Mouse (Mus musculus): ENCODE results near the gene B4galnt3. TPM values are rescaled to one million over a fixed set of nuclear protein-coding genes. Genes with fewer than 3 reads are reported as not detected.
A peak's percentile ranks its signal among the peaks of the same experiment; 100 is the strongest.

The B4galnt3 gene
- polyA plus RNA-seq, 1 experiment from 2014 or later: not detected

DNA sequence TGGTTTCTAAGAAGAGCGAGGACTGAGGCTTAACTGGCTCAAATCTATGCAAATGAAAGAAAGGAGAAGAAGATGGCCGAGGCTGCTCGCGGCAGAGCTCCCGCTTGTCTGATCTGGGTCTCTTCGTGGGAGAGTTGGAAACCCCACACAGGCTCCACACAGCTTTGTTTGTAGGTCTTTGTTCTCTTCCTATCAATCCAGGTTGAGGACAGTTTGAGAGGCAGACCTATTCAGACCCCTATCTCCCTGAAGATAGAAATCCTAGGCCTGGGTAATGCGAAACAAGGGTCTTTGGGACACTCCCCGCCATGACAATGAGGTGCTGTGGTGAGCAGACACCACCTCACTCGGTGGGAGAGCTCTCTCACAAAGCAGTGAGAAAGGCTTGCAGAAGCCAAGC is 34.9 kb downstream of the B4galnt3 start:
- Histone ChIP-seq H3K27ac (ENCODE audit: low read depth, low read length) (no peak overlapping the region), H3K4me3 (ENCODE audit: low read depth, low read length) (no peak overlapping the region), H3K9ac (ENCODE audit: low read depth, low read length) (no peak overlapping the region), H3K36me3 (ENCODE audit: control insufficient read depth, insufficient read depth, low read length) (no peaks in the 10 kb centered on the region), H3K9me3 (ENCODE audit: control insufficient read depth, low read length) (no peaks in the 10 kb centered on the region), H3K4me1 (replicated peaks; ENCODE audit: control insufficient read depth, insufficient read depth, low read length) (no peaks in the 10 kb centered on the region), H3K4me2 (replicated peaks; ENCODE audit: low read depth, low read length) (no peak overlapping the region), H3K27me3 (ENCODE audit: control insufficient read depth, insufficient read depth, low read length) (no peaks in the 10 kb centered on the region)
- ATAC-seq (ENCODE audit: low FRiP score): no peak
- DNase-seq (ENCODE audit: low spot score): peak; percentile 11
- WGBS: 21% methylated on average over 9 of the region's 9 CpGs

DNA sequence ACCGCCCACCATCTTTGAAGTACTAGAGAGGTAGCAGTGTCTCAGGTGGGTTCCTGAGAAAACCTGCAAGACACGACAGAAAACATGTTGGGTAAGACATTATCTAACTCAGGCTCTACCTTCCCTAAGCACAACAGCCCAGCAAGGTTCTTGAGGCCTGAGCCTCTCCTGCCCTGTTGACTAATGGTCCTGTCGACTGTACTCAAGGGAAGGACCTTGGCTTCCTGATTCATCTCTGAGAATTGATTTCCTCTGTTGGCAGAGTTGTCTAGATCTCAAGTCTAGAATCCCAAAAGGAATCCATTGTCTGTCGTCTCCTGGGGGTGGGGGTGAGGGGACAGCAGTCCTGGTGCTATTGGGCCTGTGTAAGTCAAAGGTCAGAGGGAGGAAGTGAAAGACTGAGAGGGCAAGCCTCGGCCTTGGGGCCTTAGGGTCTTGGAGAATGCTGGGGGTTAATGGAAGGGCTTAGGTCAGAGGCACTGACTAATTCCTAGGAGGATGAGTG is 37.9 kb downstream of the B4galnt3 start:
- Histone ChIP-seq H3K9me3 (ENCODE audit: control insufficient read depth, low read length) (no peaks in the 10 kb centered on the region), H3K27me3 (ENCODE audit: control insufficient read depth, insufficient read depth, low read length) (no peaks in the 10 kb centered on the region), H3K27ac (ENCODE audit: low read depth, low read length) (no peak overlapping the region), H3K36me3 (ENCODE audit: control insufficient read depth, insufficient read depth, low read length) (no peaks in the 10 kb centered on the region), H3K4me3 (ENCODE audit: low read depth, low read length) (no peak overlapping the region), H3K9ac (ENCODE audit: low read depth, low read length) (no peak overlapping the region), H3K4me2 (replicated peaks; ENCODE audit: low read depth, low read length) (no peak overlapping the region), H3K4me1 (replicated peaks; ENCODE audit: control insufficient read depth, insufficient read depth, low read length) (no peaks in the 10 kb centered on the region)
- WGBS: 63% methylated on average over 5 of the region's 5 CpGs
- ATAC-seq (ENCODE audit: low FRiP score): no peak
- DNase-seq (ENCODE audit: low spot score): no peak

DNA sequence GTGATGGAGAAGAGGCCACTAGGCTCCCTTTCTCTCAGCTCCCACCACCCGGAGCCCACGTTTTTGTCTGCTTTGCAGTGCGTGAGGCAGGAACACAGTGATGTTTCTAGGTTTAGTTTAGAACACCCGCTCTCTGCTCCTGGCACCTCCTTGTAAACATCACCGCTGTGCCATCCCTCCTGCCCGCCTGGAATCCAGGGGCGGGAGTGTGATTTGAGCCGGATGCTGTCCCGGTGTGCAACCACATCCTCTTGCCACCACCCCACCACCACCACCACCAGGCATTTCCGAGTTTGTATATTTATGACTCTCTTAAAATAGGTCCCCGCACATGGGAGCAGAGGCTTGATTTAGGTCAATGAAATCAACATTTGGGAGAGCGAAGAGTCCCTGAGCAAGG is 38.7 kb downstream of the B4galnt3 start:
- H3K4me3 ChIP-seq (ENCODE audit: low read depth, low read length): no peak overlapping the region
- no peaks in the 10 kb centered on the region for H3K27me3 ChIP-seq (ENCODE audit: control insufficient read depth, insufficient read depth, low read length)
- no peak overlapping the region for H3K27ac ChIP-seq (ENCODE audit: low read depth, low read length)
- no peak overlapping the region for H3K4me2 ChIP-seq (replicated peaks; ENCODE audit: low read depth, low read length)
- no peaks in the 10 kb centered on the region for H3K36me3 ChIP-seq (ENCODE audit: control insufficient read depth, insufficient read depth, low read length)
- H3K9me3 ChIP-seq (ENCODE audit: control insufficient read depth, low read length): no peaks in the 10 kb centered on the region
- 87% methylated on average over 12 of the region's 12 CpGs for WGBS
- no peak for ATAC-seq (ENCODE audit: low FRiP score)
- H3K4me1 ChIP-seq (replicated peaks; ENCODE audit: control insufficient read depth, insufficient read depth, low read length): no peaks in the 10 kb centered on the region
- no peak for DNase-seq (ENCODE audit: low spot score)
- no peak overlapping the region for H3K9ac ChIP-seq (ENCODE audit: low read depth, low read length)

DNA sequence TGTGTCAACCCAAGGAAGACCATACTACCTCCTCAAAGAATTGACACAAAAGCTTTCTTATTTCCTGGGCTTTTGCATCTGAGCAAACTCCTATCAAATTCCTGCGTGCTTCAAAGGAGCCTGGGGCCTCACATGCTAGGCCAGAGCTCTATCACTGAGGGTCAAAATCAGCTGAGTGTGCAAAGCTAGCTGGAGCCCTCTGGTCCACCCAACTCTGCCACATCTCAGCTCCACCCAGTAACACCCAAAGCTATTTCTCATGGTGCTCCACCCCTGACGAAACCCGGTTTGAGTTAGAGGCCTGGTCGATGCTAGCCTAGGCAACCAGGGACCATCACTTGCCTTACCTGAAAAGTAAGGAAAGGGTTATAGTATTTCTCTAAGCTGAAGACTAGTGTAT is 39.2 kb downstream of the B4galnt3 start:
- Histone ChIP-seq H3K9ac (ENCODE audit: low read depth, low read length) (no peak overlapping the region), H3K4me1 (replicated peaks; ENCODE audit: control insufficient read depth, insufficient read depth, low read length) (no peaks in the 10 kb centered on the region), H3K4me3 (ENCODE audit: low read depth, low read length) (no peak overlapping the region), H3K9me3 (ENCODE audit: control insufficient read depth, low read length) (no peaks in the 10 kb centered on the region), H3K36me3 (ENCODE audit: control insufficient read depth, insufficient read depth, low read length) (no peaks in the 10 kb centered on the region), H3K4me2 (replicated peaks; ENCODE audit: low read depth, low read length) (no peak overlapping the region), H3K27me3 (ENCODE audit: control insufficient read depth, insufficient read depth, low read length) (no peaks in the 10 kb centered on the region), H3K27ac (ENCODE audit: low read depth, low read length) (no peak overlapping the region)
- no peak for DNase-seq (ENCODE audit: low spot score)
- 65% methylated on average over 4 of the region's 4 CpGs for WGBS
- ATAC-seq (ENCODE audit: low FRiP score): no peak

- Histone ChIP-seq H3K9ac (ENCODE audit: low read depth, low read length) (no peak overlapping the region), H3K27ac (ENCODE audit: low read depth, low read length) (no peak overlapping the region), H3K27me3 (ENCODE audit: control insufficient read depth, insufficient read depth, low read length) (no peaks in the 10 kb centered on the region), H3K36me3 (ENCODE audit: control insufficient read depth, insufficient read depth, low read length) (no peaks in the 10 kb centered on the region), H3K4me3 (ENCODE audit: low read depth, low read length) (no peak overlapping the region), H3K4me1 (replicated peaks; ENCODE audit: control insufficient read depth, insufficient read depth, low read length) (no peaks in the 10 kb centered on the region), H3K4me2 (replicated peaks; ENCODE audit: low read depth, low read length) (no peak overlapping the region), H3K9me3 (ENCODE audit: control insufficient read depth, low read length) (no peaks in the 10 kb centered on the region)
- 56% methylated on average over 4 of the region's 4 CpGs for WGBS
- ATAC-seq (ENCODE audit: low FRiP score) (no peak), DNase-seq (ENCODE audit: low spot score) (no peak)
Observed at GRCm38 (mm10) chr6:120254640-120255039, 39.7 kb downstream of the B4galnt3 start.

DNA sequence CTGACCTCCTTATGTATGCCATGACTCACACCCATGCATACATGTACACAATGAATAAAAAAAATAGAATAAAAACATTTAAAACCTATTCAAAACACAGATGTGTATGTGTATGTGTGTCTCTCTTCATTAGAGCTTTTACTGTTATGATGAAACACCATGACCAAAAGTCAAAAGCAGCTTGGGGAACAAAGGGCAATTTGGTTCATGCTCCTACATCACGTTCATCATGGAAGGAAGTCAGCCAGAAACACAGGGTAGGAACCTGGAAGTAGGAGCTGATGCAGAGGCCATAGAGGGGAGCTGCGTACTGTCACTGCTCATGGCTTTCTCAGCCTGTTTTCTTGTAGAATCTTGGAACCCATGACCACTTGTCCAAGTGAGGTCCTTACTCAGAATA is 41.6 kb downstream of the B4galnt3 start:
- no peak for DNase-seq (ENCODE audit: low spot score)
- no peak overlapping the region for H3K4me2 ChIP-seq (replicated peaks; ENCODE audit: low read depth, low read length)
- no peak overlapping the region for H3K27ac ChIP-seq (ENCODE audit: low read depth, low read length)
- H3K36me3 ChIP-seq (ENCODE audit: control insufficient read depth, insufficient read depth, low read length): no peaks in the 10 kb centered on the region
- no peaks in the 10 kb centered on the region for H3K27me3 ChIP-seq (ENCODE audit: control insufficient read depth, insufficient read depth, low read length)
- H3K9me3 ChIP-seq (ENCODE audit: control insufficient read depth, low read length): no peaks in the 10 kb centered on the region
- WGBS: 86% methylated on average over 2 of the region's 2 CpGs
- no peak overlapping the region for H3K4me3 ChIP-seq (ENCODE audit: low read depth, low read length)
- no peaks in the 10 kb centered on the region for H3K4me1 ChIP-seq (replicated peaks; ENCODE audit: control insufficient read depth, insufficient read depth, low read length)
- ATAC-seq (ENCODE audit: low FRiP score): no peak
- no peak overlapping the region for H3K9ac ChIP-seq (ENCODE audit: low read depth, low read length)

GRCm38 (mm10) chr6:120251010-120251409 is 43.3 kb downstream of the B4galnt3 start:
- no peak overlapping the region for H3K4me3 ChIP-seq (ENCODE audit: low read depth, low read length)
- no peak for ATAC-seq (ENCODE audit: low FRiP score)

GRCm38 (mm10) chr6:120249831-120250230 is 44.5 kb downstream of the B4galnt3 start:
- ATAC-seq (ENCODE audit: low FRiP score) (no peak), DNase-seq (ENCODE audit: low spot score) (no peak)
- H3K27me3 ChIP-seq (ENCODE audit: control insufficient read depth, insufficient read depth, low read length): no peaks in the 10 kb centered on the region
- H3K4me2 ChIP-seq (replicated peaks; ENCODE audit: low read depth, low read length): no peak overlapping the region
- no peak overlapping the region for H3K27ac ChIP-seq (ENCODE audit: low read depth, low read length)
- H3K4me3 ChIP-seq (ENCODE audit: low read depth, low read length): no peak overlapping the region
- WGBS: 68% methylated on average over 5 of the region's 5 CpGs
- H3K9me3 ChIP-seq (ENCODE audit: control insufficient read depth, low read length): no peaks in the 10 kb centered on the region
- H3K9ac ChIP-seq (ENCODE audit: low read depth, low read length): no peak overlapping the region
- H3K36me3 ChIP-seq (ENCODE audit: control insufficient read depth, insufficient read depth, low read length): no peaks in the 10 kb centered on the region
- H3K4me1 ChIP-seq (replicated peaks; ENCODE audit: control insufficient read depth, insufficient read depth, low read length): no peaks in the 10 kb centered on the region

More at GRCm38 (mm10) chr6:120251010-120251409, 43.3 kb downstream of the B4galnt3 start:
- H3K27me3 ChIP-seq (ENCODE audit: control insufficient read depth, insufficient read depth, low read length): no peaks in the 10 kb centered on the region
- H3K9me3 ChIP-seq (ENCODE audit: control insufficient read depth, low read length): no peaks in the 10 kb centered on the region
- DNase-seq (ENCODE audit: low spot score): no peak
- H3K27ac ChIP-seq (ENCODE audit: low read depth, low read length): no peak overlapping the region
- no peaks in the 10 kb centered on the region for H3K4me1 ChIP-seq (replicated peaks; ENCODE audit: control insufficient read depth, insufficient read depth, low read length)
- no peak overlapping the region for H3K9ac ChIP-seq (ENCODE audit: low read depth, low read length)
- no peak overlapping the region for H3K4me2 ChIP-seq (replicated peaks; ENCODE audit: low read depth, low read length)
- no peaks in the 10 kb centered on the region for H3K36me3 ChIP-seq (ENCODE audit: control insufficient read depth, insufficient read depth, low read length)
- WGBS: 89% methylated on average over 6 of the region's 7 CpGs

GRCm38 (mm10) chr6:120246676-120247075 is 47.7 kb downstream of the B4galnt3 start:
- Histone ChIP-seq H3K27ac (ENCODE audit: low read depth, low read length) (no peak overlapping the region), H3K4me2 (replicated peaks; ENCODE audit: low read depth, low read length) (no peak overlapping the region), H3K4me3 (ENCODE audit: low read depth, low read length) (no peak overlapping the region), H3K9me3 (ENCODE audit: control insufficient read depth, low read length) (no peaks in the 10 kb centered on the region), H3K36me3 (ENCODE audit: control insufficient read depth, insufficient read depth, low read length) (no peaks in the 10 kb centered on the region), H3K4me1 (replicated peaks; ENCODE audit: control insufficient read depth, insufficient read depth, low read length) (no peaks in the 10 kb centered on the region), H3K27me3 (ENCODE audit: control insufficient read depth, insufficient read depth, low read length) (no peaks in the 10 kb centered on the region), H3K9ac (ENCODE audit: low read depth, low read length) (no peak overlapping the region)
- ATAC-seq (ENCODE audit: low FRiP score): no peak
- WGBS: 84% methylated on average over 5 of the region's 5 CpGs
- no peak for DNase-seq (ENCODE audit: low spot score)
